Mouse (Mus musculus) kidney, adult 2 months (tissue): ENCODE results near the gene Sik2. TPM values are rescaled to one million over a fixed set of nuclear protein-coding genes. Genes with fewer than 3 reads are reported as not detected.
A peak's percentile ranks its signal among the peaks of the same experiment; 100 is the strongest.

Experiments used
- DNase-seq: peaks from one replicate; pipeline ENCODE4 v3.0.0; 2021
- H3K27ac ChIP-seq: fragments of 200-500 bp; 2 replicates; pipeline ENCODE4 v1.5.1; 2012; ENCODE audit warnings: low read depth, low read length, control low read depth, inconsistent platforms; ENCODE audit not compliant: insufficient read depth
- H3K27me3 ChIP-seq: fragments of 200-500 bp; replicated peaks from 2 replicates; pipeline ENCODE4 v1.6.1; 2012; ENCODE audit warnings: mild to moderate bottlenecking, moderate library complexity, low read length, inconsistent platforms; ENCODE audit not compliant: control insufficient read depth, insufficient read depth
- H3K36me3 ChIP-seq: fragments of 200-500 bp; 2 replicates; pipeline ENCODE4 v1.6.1; 2012; ENCODE audit warnings: mild to moderate bottlenecking, moderate library complexity, low read length, inconsistent platforms; ENCODE audit not compliant: control insufficient read depth, insufficient read depth
- H3K4me1 ChIP-seq: fragments of 200-500 bp; 2 replicates; pipeline ENCODE4 v1.6.1; 2011; ENCODE audit warnings: low read length; ENCODE audit not compliant: control insufficient read depth, insufficient read depth
- H3K4me3 ChIP-seq: fragments of 200-500 bp; 2 replicates; pipeline ENCODE4 v1.5.1; 2011; ENCODE audit warnings: mild to moderate bottlenecking, low read depth, low read length, control low read depth; ENCODE audit not compliant: insufficient read depth
- CTCF ChIP-seq: fragments of 200-500 bp; conservative IDR thresholded peaks from 2 replicates; pipeline ENCODE4 v1.5.1; 2011; ENCODE audit warnings: low read depth, mild to moderate bottlenecking, control low read depth, low read length, moderate library complexity, mixed read lengths; ENCODE audit not compliant: insufficient read depth, insufficient read length
- POLR2A ChIP-seq: fragments of 200-500 bp; IDR thresholded peaks from one replicate; pipeline ENCODE4 v1.6.1; 2011; ENCODE audit warnings: low read depth, low read length, control low read depth
- WGBS: fragments of 180-500 bp; shearing (Covaris S2); methylation state at CpG from one replicate; pipeline ENCODE4 v1.1.7; 2018; 5-methylcytosine and 5-hydroxymethylcytosine counted together
- polyA plus RNA-seq: library from polyadenylated mRNA; depleted of rRNA; stranded (reverse); fragments of >200 nt; gene quantifications from 2 replicates; pipeline ENCODE4 v1.2.3, GENCODE M21; 2012; rRNA removed

Gene Sik2
- 18.5 and 20.0 TPM in 2 replicates for polyA plus RNA-seq

- Histone ChIP-seq H3K27me3 (no peaks in the 10 kb centered on the region), H3K4me1 (no peaks in the 10 kb centered on the region), H3K27ac (peak within 1 kb of the TSS; percentile 85), H3K36me3 (no peaks in the 10 kb centered on the region), H3K4me3 (peak within 1 kb of the TSS; percentile 76)
- WGBS = under 1% methylated on average over 73 of the region's 85 CpGs
- TF ChIP-seq CTCF = peak; percentile 79
- peak; percentile 41 for TF ChIP-seq POLR2A
- DNase-seq = peak; percentile 95
Measured at GRCm38 (mm10) chr9:51008841-51009655, at the start of gene Sik2. TSS of gene Sik2 (minus strand) at chr9:51009073.

GRCm38 (mm10) chr9:51056360-51057324 is 47.8 kb upstream of the Sik2 start:
- H3K4me1 ChIP-seq = no peaks in the 10 kb centered on the region
- TF ChIP-seq POLR2A (no peak), CTCF (no peak)
- peak; percentile 38 for DNase-seq
- WGBS = 53% methylated on average over 3 of the region's 3 CpGs
- no peaks in the 10 kb centered on the region for H3K36me3 ChIP-seq
- peak overlapping the region; percentile 82 for H3K27ac ChIP-seq
- no peaks in the 10 kb centered on the region for H3K27me3 ChIP-seq
- no peak overlapping the region for H3K4me3 ChIP-seq

- no peak overlapping the region for H3K27ac ChIP-seq
Measured at GRCm38 (mm10) chr9:51052180-51052579, 43.3 kb upstream of the Sik2 start.

DNA sequence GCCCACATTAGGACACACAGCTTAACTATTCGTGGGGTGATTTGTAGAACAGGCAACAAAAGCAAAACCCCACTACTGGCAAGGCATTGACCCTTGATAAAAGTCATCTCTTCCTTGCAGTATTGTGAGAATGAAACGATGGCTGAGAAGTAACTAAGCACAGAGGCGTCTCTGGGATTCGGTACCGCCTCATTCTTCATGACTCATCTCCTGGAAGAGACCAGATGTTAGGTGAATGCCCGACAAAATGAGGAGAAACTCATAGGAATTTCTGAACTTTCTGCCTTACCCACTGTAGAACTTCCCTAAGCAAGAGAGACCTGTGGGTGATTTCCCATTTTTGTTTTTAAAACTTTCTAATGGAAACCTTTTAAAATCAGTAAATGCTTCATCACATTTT is 33.3 kb upstream of the Sik2 start:
- no peak overlapping the region for H3K27ac ChIP-seq
- no peak overlapping the region for H3K4me3 ChIP-seq
- WGBS = 79% methylated on average over 6 of the region's 6 CpGs
- H3K36me3 ChIP-seq = no peaks in the 10 kb centered on the region
- DNase-seq = no peak
- no peaks in the 10 kb centered on the region for H3K4me1 ChIP-seq
- TF ChIP-seq CTCF (no peak), POLR2A (no peak)
- H3K27me3 ChIP-seq = no peaks in the 10 kb centered on the region

More at GRCm38 (mm10) chr9:51052180-51052579, 43.3 kb upstream of the Sik2 start:
- Histone ChIP-seq H3K27me3 (no peaks in the 10 kb centered on the region), H3K36me3 (no peaks in the 10 kb centered on the region), H3K4me3 (no peak overlapping the region), H3K4me1 (no peaks in the 10 kb centered on the region)
- WGBS = 60% methylated on average over 3 of the region's 3 CpGs
- DNase-seq = peak; percentile 12
- no peak for TF ChIP-seq POLR2A
- TF ChIP-seq CTCF = no peak

DNA sequence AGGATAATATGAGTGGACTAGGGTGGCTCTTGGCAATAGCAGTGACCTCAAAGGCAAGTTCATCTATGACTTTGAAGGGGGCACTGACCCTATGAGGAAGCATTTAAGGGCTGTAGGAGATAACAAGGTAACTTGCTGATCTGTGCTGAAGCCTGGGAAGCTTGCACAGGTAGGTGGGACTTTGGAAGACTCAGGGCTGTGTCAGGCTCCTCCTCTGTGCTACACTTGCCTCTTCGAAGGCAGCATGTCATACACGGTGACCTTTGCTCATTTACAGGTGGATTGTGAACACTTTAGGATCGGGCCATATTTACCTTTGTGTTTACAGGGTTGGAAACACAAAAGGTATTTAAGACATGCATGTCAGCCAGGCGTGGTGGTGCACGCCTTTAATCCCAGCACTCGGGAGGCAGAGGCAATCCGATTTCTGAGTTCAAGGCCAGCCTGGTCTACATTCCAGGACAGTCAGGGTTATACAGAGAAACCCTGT is 32.7 kb upstream of the Sik2 start:
- Histone ChIP-seq H3K36me3 (no peaks in the 10 kb centered on the region), H3K27me3 (no peaks in the 10 kb centered on the region), H3K4me1 (no peaks in the 10 kb centered on the region), H3K27ac (no peak overlapping the region), H3K4me3 (no peak overlapping the region)
- TF ChIP-seq POLR2A = no peak
- TF ChIP-seq CTCF = no peak
- 89% methylated on average over 7 of the region's 7 CpGs for WGBS
- DNase-seq = no peak

GRCm38 (mm10) chr9:51032785-51033529 is 24.1 kb upstream of the Sik2 start:
- WGBS = 87% methylated on average over 3 of the region's 3 CpGs

More at GRCm38 (mm10) chr9:51032785-51033529, 24.1 kb upstream of the Sik2 start:
- Histone ChIP-seq H3K36me3 (no peaks in the 10 kb centered on the region), H3K4me3 (no peak overlapping the region), H3K27ac (no peak overlapping the region), H3K27me3 (no peaks in the 10 kb centered on the region), H3K4me1 (no peaks in the 10 kb centered on the region)
- TF ChIP-seq POLR2A (no peak), CTCF (no peak)
- no peak for DNase-seq
